Mouse (Mus musculus): Measurements from ENCODE around the gene Hspa1l.

The Hspa1l gene

DNA sequence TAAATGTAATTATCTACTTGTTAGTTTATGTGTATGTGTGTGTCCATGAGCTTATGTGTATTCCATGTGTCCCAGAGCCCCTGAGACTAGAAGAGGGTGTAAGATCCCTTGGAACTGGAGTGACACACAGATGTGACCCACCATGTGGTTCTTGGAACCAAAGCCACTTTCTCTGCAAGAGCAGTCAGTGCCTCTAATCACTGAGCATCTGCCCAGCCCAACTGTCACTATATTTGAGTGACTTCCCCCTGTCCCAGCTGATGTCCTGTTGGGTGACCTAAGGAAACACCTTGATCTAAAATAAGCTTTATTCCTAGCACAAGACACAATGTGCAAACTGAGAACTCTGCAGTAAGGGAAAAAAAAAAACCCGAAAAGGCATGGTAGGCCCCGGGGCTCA lies 55.8 kb downstream of the Hspa1l start:
- DNase-seq, result no peak
